Mouse (Mus musculus) inflammation-experienced regulatory T-cells, adult 6 months (primary cell): ENCODE data around the gene Rgl3. TPM values are rescaled to one million over a fixed set of nuclear protein-coding genes. Genes with fewer than 3 reads are reported as not detected.

Experiments used
- ATAC-seq: one replicate; pipeline ENCODE4 v1.8.0; 2017
- polyA plus RNA-seq, 3 experiments: library from polyadenylated mRNA; unstranded; fragments of 100-300 nt; shearing (Covaris generic); gene quantifications; one replicate each; pipeline ENCODE4 v1.2.1; 2017

The Rgl3 gene
- polyA plus RNA-seq, 3 experiments from 2014 or later, result not detected

DNA sequence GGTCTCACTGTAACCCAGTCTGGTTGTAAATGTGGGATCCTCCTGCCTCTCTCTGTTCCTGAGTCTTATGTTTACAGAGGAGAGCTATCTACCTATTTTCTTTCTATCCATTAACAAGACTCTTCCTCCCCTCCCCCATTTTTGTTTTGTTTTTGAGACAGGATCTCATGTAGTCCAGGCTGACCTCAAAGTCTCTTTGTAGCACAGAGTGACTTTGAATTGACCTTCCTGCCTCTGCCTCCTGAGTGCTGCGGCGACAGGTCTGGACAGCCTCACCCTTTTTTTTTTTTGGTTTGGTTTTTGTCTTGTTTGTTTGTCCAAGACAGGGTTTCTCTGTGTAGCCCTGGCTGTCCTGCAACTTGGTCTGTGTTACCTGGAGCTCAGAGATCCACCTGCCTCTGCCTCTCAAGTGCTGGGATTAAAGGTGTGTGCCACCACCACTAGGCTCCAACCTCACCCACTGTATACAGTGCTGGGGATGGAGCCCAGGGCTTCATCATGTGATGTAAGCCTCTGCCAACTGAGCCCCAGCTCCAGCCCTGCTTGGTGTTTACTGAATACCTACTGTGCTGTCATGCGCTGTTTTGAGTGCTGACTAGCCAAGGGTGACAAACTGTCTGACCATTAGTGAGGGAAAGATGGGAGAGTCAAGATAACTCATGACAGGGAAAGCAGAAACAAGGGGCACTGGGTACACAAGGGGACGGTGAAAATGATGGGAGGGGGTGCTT lies 10.7 kb downstream of the Rgl3 start:
- ATAC-seq, result no peak

GRCm38 (mm10) chr9:21977972-21978371 lies 11.3 kb downstream of the Rgl3 start:
- no peak for ATAC-seq

- no peak for ATAC-seq
These were observed 11.9 kb downstream of the Rgl3 start for GRCm38 (mm10) chr9:21977331-21977730.

DNA sequence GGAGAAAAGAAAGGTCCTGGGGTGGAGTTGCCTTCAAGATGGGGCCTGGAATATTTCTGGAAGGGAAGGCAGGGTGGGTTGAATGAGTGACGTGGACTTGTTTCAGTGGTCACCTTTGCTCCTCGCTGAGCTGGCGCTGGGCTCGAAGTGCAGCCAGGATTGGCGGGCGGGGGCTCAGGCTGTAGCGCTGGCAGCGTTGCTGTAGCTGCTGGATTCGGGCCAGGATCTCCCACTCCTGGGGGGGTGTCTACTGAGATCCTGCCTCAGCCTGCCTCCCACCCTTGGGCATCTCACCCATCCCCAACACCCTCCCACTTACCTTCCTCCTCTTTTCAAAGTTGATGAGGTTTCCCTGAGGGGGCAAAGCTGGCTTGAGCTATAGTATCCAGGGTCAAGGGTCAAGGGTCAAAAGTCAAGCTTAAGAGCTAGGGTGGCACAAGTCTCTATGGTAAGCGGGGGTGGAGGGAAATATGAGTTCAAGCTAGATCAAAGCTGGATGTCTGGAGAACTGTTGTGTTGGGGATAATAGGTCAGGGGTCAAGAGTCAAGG lies 12.5 kb downstream of the Rgl3 start:
- no peak for ATAC-seq

GRCm38 (mm10) chr9:21969304-21969703 lies 19.9 kb downstream of the Rgl3 start:
- ATAC-seq, result no peak

GRCm38 (mm10) chr9:21968883-21969282 lies 20.4 kb downstream of the Rgl3 start:
- no peak for ATAC-seq

DNA sequence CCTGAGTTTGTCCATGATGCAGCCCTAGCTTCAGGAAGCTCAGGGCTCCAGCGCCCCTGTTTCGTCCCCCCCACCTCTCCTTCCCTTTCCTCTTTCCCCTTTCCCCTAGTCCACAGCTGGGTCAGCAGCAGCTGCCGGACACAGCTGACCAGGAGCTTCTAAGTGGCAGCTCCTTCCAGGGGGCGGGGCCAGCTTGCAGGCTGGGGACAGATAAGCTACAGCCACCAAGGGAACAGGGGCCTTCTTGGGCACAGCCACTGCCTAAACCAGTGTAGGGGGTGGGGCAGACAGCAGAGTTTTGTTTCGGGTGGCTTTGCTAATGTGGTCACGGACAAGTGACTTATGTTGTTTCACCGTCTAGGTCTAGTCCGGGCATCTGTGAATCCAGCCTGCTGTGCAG lies 25.8 kb downstream of the Rgl3 start, which contains the start of gene Epor:
Gene Epor (minus strand): TSS at position 90 of the 400 bp plus-strand sequence.
- no peak for ATAC-seq

DNA sequence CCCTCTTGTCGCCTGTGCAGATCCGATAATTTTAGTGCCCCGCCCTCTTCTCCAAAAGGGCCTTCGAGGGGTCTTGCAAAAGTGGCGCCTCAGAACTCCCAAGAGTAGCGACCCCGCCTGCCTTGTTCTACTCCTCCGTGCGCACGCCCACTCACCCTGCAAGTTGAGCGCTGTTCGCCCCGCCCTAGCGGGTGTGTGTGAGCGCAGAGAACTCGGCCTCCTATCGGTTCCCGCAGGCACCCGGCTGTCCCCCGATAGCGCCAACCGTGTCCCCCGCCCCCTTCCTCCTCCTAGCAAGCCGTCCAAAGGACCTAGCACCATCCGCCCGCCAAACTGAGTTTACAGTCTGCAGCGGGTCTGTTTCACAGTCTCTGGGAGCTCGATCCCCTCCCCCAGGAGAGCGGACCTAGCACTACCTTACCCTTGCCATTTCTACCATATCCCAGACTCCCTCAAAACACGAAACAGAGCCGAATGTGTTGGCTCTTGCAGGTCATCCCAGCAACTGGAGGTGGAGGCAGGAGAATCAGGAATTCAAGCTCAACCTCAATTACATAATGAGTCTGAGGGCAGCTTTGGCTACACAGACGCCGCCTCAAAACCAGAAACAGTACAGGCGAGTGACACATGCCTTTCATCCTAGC lies 26.7 kb downstream of the Rgl3 start:
- peak; percentile 87 for ATAC-seq

DNA sequence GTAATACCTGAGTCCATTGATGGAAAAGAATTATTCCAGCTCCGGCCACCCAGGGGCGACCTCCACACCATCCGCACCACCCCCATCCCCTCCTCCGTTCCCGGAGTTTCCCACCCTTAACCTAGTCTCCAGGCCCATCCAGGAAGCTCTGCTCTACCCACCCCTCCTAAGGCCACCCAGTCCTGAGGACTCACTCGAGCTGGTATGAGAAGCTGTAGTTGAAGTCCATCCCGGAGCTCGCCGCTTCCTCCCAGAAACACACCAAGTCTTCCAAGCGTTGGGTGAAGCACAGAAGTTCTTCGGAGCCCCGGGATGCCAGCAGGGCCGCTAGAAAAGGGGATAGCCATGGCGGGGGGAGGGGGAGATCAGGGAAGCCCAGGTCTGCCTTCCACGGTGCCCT lies 27.2 kb downstream of the Rgl3 start:
- ATAC-seq, result no peak

DNA sequence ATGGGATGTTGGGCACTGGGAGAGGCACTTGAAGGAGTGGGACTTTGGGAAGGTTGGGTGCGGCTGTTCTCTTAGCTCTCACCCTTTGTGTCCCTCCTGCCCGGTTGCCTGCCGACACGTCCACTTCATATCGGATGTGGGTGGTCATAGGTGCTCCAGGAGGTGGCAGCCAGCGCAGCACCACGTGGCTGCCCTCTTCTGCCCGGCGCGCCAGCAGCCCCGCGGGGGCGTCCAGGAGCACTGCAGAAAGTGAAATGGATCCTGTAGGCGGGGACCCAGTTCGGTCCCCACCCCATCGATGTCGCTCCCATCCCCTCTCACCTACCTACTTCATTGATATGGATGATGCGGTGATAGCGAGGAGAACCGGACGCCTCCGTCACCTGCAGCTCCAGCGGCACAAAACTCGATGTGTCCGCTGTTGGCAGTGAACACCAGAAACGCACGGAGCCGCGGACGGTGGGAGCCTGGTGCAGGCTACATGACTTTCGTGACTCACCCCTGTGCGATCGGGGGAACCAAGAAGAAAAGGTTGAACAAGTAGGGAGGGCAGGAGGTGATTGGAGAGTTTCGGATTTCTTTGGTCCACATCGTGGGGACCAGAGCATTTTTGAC lies 27.8 kb downstream of the Rgl3 start:
- peak; percentile 13 for ATAC-seq

- ATAC-seq, result no peak
These were observed 28.6 kb downstream of the Rgl3 start for GRCm38 (mm10) chr9:21960558-21961208.

DNA sequence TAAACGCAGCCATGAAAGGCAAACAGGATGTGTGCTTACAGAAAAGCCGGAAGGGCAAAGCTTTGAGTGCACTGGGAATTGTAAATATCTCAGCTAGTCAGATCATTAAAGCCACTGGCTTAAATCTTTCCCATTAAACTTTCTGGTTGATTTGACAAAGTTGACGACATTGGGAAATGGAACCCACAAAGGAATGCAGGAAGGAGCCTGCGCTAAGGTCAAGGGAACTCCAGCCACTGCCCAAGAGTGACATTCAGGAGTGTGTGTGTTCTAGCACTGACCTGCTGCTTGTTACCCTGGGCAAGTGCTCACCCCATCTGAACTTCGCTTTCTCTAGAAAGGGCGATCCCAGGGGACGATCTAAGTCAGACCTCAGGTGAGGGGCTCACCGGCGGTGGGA lies 29.1 kb downstream of the Rgl3 start:
- ATAC-seq, result no peak

DNA sequence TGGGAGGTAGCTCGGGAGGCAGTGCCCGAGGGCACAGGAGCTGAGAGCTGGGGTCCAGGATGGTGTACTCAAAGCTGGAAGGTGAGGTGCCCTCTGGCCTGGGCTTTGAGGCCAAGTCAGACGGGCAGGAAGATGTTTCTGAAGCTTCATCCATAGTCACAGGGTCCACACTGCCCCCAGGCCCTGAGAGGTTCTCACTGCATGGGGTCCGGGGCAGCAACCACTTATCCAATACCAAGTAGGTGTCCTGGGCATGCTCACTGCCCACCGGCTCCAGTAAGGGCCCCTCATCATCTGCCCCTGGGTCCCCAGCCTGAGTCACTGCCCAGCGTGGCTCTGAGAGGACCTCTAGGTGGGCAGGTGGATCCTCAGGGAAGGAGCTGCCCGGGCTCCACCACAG lies 30.0 kb downstream of the Rgl3 start:
- no peak for ATAC-seq

DNA sequence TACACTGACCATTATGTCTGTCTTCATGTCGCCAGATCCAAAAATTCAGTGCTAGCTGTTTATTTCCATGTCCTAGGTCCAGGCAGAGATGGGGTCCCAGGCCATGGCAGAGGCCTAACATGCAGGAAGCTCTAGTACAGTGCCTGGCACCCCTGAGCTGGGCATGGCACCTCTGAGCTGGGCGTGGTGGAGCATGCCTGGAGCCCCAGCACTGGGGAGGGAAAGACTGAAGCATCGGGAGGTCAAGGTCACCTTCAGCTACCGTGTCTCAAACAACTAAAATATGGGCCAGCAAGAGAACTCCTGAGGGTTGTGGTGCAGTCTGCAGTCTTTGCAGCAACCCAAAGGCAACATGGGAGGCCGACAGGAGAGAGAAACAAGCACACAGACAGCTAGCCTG lies 30.9 kb downstream of the Rgl3 start:
- no peak for ATAC-seq

GRCm38 (mm10) chr9:21955570-21956281 lies 33.5 kb downstream of the Rgl3 start, which contains the start of gene Swsap1:
Gene Swsap1 (plus strand): TSS chr9:21955755.
- ATAC-seq, result peak; percentile 94

DNA sequence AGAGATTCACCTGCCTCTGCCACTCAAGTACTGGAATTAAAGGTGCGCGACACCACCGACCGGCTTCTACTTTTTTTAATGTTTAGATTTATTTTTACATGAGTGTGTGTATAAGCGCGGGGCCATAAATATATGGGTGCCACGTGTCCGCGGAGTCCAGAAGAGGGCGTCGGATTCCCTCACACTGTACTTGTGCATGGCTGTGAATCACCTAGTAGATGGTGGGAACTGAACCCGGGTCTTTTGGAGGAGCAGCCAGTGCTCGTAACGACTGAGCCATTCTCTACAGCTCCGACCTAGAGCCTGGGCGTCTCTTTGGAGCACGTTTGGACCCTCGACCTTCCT lies 34.0 kb downstream of the Rgl3 start:
- peak; percentile 29 for ATAC-seq

DNA sequence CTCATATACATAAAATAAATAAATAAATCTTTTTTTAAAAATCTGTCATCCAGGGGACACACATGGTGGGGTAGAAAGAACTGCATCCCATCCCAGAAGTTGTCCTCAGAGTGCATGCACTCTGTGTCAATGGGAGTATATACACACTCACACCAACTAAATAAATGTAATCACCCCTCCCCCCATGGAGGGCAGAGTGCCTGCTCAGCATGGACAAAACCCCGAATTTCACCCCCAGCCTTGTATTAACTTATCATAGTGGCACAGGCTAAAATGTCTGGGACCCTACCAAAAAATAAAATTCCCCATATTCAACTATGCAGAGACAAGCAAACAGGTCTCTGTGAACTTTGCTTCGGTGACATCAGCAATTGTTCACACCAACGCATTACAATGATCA lies 34.6 kb downstream of the Rgl3 start:
- ATAC-seq, result no peak

GRCm38 (mm10) chr9:21953600-21953999 lies 35.6 kb downstream of the Rgl3 start:
- no peak for ATAC-seq

GRCm38 (mm10) chr9:21951977-21952376 lies 37.3 kb downstream of the Rgl3 start:
- no peak for ATAC-seq

- ATAC-seq, result no peak
These were observed 38.9 kb downstream of the Rgl3 start for GRCm38 (mm10) chr9:21950322-21950721.

GRCm38 (mm10) chr9:21948790-21949189 lies 40.5 kb downstream of the Rgl3 start:
- no peak for ATAC-seq

DNA sequence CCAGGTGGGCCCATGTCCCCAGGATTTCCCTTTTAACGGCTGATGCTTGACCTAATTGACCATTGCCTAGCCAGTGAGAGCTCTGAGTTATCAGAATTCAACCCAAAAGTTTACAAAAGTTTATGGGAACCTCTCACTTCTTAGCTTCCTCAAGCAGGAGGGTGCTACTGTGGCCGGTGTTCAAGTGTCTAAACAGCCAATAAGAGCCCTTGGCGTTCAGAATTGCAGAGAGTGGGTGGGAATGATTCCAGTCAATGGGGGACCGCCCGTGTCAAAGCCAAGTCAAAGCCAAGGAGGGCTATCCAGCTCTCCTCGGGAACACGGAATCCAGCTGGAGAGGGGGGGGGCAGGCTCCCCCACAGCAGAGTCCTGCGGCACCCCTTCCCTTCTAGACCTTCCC lies 41.1 kb downstream of the Rgl3 start:
- no peak for ATAC-seq
